Mouse (Mus musculus) Muller cell, postnatal 12 days (primary cell): ENCODE data around the gene Rfpl4.
A peak's percentile ranks its signal among the peaks of the same experiment; 100 is the strongest.
"Not testable (repeated sequence)": the region's sequence is repeated elsewhere in the genome, so short reads cannot be mapped to it uniquely, and the experiment has no call there.

Experiments used
- DNase-seq: peaks from one replicate; pipeline ENCODE4 v3.0.0-alpha.2; 2015; ENCODE audit errors: inconsistent ontology term

Gene Rfpl4

DNA sequence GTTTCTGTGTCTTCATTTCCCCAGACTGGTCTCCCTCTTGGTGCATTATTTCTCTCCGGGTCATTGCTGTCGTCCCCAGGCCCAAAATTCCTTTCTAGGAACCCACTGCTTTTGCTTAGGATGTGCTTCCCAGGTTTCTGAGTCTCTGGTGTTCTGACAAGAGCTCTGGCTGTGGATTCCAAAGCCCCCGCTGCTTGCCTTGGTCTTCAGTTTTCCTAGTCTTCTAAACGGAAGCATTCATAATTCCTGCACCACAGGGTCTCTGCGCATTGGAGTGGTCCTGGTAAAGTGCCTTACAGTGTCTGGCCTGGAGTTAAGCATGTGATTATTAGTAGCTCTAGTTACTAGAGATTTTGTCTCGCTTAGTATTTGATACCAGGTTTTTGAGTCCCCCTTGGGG lies 35.9 kb downstream of the Rfpl4 start:
- DNase-seq: peak; percentile 10

GRCm38 (mm10) chr7:5080010-5080751 lies 36.6 kb downstream of the Rfpl4 start, which contains the start of gene Epn1:
Gene Epn1 (plus strand): TSS chr7:5080235.
- peak; percentile 95 for DNase-seq

- not testable (repeated sequence) for DNase-seq
Measured at GRCm38 (mm10) chr7:5079365-5080009, 37.3 kb downstream of the Rfpl4 start.

DNA sequence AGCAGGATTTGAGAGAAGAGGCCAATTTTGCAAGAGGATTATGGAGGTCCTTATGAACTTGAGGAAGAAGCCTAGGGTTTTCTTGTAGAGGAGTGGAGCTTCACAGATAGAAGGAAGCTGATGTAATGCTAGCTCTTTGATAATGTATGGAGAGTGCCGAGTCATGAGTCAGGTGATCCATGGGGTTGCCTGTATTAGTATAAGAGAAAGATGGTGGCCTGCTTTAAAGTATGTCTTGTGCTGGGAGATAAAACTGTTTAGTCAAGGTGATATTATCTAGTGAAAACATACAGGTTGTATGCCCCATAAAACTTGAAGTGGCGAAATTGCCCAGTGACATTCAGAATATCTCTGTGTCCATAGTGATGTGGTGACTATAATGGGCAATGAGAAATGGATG lies 39.8 kb downstream of the Rfpl4 start:
- DNase-seq: no peak

DNA sequence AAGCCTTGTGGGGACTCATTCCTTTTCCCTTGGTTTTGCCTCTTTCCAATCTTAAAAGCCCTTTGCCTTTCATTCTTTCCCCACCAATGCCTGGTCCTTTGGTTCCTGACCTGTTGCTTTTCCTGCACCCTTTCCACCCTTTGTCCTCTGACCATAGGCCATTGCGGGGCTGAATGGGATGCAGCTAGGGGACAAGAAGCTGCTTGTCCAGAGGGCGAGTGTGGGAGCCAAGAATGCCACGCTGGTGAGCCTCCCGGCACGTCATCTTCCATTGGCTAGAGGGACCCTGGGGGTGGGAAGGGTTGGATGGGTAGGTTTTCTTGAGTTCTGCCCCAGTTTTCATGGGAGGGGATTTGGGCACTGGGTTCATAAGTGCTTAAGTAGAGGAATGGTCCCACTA lies 41.8 kb downstream of the Rfpl4 start:
- no peak for DNase-seq

DNA sequence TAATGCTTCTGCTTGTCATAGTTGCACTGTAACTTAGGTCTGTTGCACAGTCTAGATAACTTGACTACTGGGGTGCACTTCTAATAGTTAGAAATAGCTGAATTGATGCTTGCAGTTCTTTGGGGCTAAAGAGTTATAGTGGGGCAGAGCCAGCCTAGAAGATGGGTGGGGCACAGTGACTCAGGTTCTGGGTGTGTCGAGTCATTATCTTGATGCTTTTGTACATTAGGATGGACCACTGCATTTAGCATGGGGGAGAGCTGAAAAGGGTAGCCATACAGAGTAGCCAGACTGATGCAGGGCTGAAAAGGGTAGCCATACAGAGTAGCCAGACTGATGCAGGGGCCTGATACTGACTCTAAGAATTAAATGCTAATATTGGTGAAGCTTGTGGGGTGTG lies 43.2 kb downstream of the Rfpl4 start:
- no peak for DNase-seq

GRCm38 (mm10) chr7:5064886-5065285 lies 51.9 kb downstream of the Rfpl4 start:
- DNase-seq: no peak

GRCm38 (mm10) chr7:5062360-5063001 lies 54.3 kb downstream of the Rfpl4 start:
- DNase-seq: peak; percentile 80

DNA sequence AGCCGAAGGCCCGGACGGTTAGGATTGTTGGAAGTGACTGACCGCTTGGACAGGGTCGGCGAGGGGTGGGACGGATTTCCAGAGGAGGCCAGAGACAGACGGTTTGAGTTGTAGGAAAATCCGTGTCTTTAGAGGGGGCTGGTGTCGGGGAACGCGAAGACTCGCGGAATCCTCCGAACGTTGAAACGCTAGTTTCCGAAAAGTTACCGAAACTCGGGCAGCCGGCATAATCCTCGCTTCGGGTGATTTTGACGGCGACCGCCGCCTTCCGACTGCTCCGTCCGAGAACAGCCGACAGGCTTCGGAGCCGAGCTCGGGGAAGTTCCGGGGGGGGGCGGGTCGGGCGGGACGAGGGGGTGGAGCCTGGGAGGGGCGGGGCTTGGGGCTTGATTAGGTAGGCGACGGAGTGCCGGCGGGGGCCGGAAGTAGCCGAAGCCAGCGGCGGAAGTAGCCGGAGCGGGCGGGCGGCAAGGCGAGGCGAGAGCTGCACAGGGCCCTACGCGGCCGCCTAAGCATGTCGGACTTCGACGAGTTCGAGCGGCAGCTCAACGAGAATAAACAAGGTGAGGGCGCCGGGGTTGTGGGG lies 54.9 kb downstream of the Rfpl4 start, which contains the start of gene U2af2:
U2af2 (plus strand) TSS at position 370 of the 586 bp plus-strand sequence.
- peak; percentile 96 for DNase-seq

GRCm38 (mm10) chr7:5060944-5061773 lies 55.6 kb downstream of the Rfpl4 start:
- peak; percentile 99 for DNase-seq

DNA sequence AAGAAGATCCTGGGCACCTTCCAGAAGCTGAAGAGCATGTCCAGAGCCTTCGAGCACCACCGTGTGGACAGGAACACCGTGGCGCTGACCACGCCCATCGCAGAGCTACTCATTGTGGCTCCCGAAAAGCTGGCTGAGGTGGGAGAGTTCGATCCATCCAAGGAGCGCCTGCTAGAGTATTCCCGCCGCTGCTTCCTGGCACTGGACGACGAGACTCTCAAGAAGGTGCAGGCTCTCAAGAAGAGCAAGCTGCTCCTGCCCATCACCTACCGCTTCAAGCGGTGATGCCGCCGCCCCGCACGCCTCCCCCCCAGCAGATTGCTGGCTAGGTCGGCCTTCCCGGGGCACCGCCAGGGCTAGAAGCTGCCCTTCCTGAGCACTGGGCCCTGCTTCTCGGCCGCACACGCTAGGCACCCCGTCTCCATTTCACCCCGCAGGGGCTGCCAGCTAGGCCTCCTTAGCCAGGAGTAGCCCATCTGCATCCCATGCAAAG lies 56.5 kb downstream of the Rfpl4 start:
- DNase-seq: peak; percentile 79
